Mouse (Mus musculus) T-helper 17 cell (primary cell): ENCODE measurements at regions not wholly inside any gene's neighbourhood (a gene's known extent, or its start where the extent isn't known, plus 50 kb on each side); places are given as distances from the start of the nearest gene placed in this dataset.

ENCODE experiments used
- in situ Hi-C, 2 experiments: fragments of 300-600 bp; cut with MboI, MseI; formaldehyde crosslinking; loops; 1 replicate in 1 of 2; 2 replicates in 1 of 2; pipeline ENCODE4 v1.15.1; 2025; ENCODE audit warnings: high pct_unique_total_duplicates in 2 of 2

DNA sequence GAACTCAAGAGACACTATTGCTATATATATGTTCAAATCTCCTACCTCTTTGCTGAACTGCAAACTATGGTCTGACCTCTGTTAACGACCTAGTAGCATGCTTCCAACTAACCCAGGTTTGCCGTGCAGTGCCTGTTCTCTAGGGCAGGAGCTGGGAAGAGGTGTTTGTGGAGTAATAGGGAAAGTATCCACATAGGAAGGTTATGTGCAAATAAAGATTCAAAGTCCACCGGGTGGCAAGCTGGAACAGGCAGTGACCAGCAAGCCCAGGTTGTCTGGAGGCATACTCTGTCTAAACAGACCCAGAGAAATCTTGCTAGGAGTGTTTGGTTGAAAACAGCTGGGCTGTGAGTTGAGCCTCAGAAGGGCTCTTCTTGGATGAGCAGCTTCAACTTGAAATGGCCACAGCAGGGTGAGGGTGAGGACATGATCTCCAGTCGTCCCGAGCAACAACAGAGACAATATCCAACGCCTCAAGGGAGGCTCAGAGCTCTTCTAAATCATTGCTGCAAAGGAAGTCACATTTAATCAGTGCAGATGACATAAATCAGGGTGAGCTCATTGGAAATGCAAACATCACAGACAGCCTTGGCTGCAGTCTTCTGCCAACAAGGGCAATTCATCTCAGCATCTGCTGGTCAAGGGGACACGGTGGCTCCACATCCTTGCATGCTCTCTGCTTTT is 846.7 kb downstream of the Synb start:
- in situ Hi-C loops = no loop called here

DNA sequence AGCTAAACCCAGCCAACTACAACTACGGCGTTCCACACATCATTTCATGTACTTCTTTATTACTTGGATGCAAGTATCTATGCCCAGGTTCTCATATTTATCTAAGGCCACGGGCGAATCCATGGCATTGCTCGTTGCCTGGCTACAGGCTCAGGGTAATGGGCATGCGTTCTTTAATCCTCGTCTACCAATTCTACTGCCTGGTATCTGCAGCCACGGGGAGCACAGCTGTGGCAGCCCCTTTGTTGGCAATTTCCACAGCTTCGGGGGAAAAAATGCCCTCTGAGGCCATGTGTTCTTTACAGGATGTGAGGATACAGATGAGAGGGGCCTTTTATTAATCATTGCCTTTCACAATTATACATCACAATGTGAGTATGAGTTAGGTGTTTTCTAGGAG is 860.8 kb downstream of the Synb start:
- in situ Hi-C loops = no loop called here

DNA sequence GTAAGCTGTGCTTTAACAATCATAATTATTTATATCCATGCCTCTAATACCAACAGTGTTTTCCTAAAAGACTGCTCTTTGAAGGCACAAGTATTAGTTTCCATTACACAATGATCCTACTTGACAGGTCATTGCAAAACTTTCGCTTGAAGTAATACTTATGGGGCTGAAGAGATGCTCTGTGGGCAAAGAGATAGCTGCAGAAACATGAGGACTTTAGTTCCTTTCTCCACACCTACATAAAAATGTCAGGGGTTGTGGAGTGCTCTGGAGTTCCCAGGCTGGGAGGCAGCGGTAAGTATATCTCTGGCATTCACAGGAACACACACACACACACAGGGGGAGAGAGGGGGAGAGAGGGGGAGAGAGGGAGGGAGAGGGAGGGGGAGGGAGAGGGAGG is 862.0 kb downstream of the Synb start:
- in situ Hi-C loops = no loop called here

DNA sequence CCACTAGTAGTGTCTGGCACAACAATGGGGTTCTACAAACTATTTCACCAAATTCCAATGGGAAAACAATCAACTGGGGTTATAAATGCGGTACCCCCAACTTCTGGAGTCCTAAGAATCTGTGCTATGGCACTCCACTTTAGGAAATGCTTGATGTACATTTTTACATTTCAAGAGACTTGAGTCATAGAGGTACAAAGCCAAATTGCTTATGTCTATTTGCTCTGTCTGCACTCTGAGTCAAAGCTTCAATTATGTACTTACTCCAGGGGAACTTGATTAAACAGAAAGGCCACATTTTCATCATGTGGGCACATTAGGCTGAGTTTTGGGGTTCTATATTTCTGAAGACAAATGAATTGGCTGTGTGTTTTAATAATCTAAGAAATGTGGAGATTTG is 866.9 kb downstream of the Synb start:
- in situ Hi-C loops = no loop called here

DNA sequence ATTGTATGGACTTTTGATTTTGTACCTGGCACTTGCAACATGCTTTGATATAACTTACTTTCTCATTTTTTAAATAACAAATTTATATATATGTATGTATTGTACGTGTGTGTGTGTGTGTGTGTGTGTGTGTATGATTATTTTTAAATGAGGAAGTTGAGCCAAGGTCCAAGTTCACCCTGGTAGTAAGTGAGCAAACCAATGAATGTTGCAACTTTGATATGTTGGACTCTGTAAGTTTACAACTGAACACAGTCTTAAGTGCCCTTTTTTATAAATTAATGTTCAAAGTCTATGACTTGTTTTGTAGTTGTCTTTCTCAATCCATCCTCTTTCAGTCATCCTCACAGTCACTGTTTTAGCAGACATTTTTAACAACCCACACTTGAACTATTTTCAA is 901.7 kb downstream of the Synb start:
- in situ Hi-C loops = no loop called here

DNA sequence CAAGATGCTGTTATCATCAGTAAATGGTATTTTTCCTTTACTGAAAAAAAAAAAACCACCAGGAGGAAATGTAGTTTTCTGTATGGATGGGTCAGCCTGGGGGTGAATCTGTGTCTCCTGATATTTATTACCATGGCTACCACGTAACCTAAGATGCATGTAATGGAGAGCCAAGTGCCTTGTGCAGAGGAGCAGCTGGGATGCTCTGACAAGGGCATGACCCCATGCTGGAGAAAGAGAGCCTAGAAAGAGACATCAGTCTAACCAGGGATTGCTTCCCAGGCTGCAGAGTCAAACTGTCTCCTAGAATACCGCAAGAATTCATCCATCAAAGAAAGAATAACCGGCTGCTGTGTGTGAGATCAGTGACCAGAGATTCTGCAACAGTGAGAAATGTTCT is 902.2 kb downstream of the Synb start:
- in situ Hi-C loops = no loop called here

DNA sequence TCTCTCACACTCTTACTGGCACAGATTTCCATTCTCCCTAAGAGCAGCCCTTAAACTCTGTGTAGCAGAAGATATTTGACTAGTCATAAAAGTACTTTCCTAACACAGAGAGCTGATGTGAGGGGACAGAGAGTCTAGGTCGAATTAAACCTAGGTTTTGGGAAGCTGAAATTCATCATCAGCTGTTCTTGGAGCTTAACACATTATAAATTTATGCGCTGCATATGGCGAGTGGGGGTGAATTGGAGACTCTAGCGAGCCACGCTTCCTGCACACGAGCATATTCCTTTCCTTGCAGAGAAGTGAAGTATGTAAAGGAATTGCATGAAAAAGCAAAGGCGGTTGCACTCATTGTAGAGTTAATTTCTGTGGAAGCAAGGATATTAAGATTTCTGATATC is 912.4 kb downstream of the Synb start:
- in situ Hi-C loops = no loop called here

DNA sequence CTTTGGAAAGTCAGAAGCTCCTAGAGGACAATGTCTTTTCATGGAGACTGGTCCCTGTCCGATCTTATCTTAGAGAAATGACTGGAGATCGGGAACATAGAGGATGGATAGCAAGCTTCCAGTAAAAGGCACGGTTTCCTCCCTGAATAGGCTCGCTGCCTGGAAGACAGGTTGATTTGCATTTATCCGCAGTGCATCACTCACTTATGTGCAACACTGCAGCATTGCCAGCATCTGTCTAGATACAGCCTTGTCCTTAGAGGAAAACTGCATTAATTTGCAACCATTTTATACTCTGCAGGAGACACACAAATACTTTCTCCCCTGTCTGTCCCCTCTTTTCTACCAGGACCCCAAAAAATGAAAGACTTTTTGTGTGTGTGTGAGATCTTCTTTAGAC is 926.4 kb downstream of the Synb start:
- in situ Hi-C loops = no loop called here

DNA sequence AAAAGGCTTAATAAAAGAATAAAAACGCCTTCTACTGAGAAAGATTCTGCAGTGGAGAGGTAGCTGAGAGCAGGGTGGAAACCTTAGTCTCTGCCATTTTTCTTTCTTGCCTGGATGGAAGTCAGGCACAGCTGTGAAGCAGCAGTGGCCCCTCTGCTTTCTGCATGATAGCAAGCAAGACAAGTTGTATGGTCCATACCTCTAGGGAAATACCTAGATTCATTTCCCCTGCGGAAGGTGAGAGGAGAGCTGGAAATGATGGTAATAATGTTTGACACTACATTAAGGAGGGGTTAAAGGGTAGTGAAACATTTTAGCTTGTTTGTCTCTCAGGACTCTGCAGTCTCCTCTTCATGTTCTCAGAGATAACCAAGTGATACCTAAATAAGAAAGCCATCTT is 930.2 kb downstream of the Synb start:
- in situ Hi-C loops = no loop called here

DNA sequence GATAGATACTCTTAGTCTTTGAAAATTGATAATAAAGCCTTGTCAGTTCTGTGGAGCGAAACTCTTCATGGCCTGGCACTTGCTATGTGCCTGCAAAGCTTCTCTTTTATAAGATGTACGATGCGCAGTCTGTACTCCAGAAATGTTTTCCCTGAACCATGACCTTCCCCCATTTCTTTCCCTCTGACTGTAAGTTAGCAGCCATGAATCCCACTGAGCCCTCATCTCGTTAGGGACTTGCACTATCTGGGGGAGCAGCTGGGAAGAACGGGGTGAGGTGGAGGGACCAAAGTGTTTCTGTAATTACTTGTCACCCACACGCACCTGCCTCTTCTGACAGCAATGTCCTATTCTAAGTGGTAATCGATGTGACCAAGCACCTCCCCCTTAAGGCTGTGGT is 932.1 kb downstream of the Synb start:
- in situ Hi-C loops = no loop called here

DNA sequence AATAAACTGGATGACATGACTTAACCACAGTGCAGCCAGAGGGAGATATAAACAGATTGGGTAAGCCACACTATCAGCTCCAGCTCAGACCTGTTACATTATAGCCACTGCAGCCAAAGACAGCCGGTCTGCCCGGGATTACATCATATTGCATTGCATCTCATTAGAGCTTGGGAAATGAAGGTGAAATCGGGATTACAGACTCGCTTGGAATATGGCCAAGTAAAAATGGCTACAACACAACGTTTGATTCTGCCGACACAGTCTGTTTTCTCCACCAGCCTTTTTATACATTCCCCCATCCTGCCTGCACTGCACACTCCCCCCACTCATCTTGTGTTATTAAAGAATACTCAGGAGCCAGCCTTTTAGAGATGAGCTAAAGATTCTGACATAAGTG is 932.6 kb downstream of the Synb start:
- in situ Hi-C loops = no loop called here

DNA sequence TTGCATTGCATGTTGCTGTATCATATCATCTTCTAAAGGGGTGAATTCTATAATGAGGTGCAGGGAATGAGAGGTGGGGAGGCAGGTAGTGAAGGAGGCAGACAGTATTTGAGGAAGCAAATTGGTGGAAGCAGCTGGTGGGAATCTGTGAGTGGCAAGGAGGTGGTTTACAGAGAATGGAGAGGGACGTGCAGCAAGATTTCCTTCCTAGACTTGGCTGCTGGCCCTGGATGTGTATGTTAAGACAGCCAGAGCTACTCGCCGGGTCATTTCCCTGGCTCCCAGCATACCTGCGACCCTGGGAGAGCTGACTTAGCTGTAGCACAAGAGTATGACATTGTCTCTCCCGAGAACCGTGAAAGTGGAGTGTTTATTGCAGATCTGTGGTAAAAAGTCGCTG is 937.7 kb downstream of the Synb start:
- in situ Hi-C loops = no loop called here

DNA sequence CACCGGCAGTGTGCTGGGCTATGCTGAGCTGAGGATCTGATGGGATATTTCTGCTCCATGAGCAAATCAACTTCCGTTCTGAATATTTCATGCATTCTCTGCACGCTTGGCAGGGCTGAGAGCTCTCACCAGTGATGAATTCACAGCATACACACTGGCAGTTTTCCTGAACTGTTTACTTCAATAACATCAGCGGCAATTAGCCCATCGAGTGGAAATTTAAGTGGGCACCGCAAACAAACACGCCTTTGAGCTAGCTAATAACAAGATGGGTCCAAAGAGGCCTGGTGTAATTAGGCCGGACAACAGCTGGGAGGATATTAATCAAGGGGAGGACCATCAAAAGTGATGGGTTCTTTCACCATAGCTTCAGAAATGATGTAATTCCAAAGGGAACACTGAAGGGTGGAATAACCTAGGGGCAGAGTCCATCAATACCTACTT is 938.6 kb downstream of the Synb start:
- in situ Hi-C loops = no loop called here

DNA sequence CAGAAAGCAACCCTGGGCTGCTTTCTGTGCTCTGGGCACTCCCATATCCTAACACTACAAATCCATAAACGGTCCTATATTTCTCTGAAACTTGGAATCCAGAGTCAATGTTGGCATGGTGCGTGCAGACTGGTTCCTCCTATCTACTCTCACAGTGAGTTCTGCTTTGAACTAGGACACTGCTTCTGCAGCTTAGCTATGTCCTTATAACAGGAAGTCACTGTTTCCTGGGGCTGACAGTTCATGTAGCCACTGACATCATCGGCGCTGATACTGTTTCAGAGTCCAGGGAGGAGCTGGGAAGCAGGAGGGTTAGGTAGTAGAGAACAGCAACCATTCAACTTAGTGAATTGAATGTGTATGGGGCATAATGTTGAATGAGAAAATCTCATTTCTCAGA is 948.6 kb downstream of the Synb start:
- in situ Hi-C loops = loop anchor here in 1 of 2 experiments (10.0 kb wide), 1 partner anchor 1231 kb away; no protein-coding TSS in a partner anchor

DNA sequence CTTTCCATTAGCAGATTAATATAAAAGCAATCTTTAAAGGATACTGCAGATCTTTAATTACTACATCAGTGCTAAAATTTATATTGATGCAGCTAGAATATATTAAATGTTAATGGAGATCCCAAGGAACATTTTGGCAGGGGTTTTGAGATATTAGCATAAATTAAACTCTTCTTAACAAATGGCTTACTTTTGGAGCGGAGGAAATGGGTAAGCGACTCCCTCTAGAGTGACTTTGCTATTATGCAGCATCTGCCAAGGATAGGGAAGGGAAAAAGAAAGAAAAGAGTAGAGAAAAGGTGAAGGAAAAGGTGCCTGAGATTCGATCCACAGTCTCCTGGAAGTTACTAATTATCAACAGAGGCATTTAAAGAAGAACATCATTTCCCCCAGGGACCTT is 949.4 kb downstream of the Synb start:
- in situ Hi-C loops = loop anchor here in 1 of 2 experiments (10.0 kb wide), 1 partner anchor 1230 kb away; no protein-coding TSS in a partner anchor

DNA sequence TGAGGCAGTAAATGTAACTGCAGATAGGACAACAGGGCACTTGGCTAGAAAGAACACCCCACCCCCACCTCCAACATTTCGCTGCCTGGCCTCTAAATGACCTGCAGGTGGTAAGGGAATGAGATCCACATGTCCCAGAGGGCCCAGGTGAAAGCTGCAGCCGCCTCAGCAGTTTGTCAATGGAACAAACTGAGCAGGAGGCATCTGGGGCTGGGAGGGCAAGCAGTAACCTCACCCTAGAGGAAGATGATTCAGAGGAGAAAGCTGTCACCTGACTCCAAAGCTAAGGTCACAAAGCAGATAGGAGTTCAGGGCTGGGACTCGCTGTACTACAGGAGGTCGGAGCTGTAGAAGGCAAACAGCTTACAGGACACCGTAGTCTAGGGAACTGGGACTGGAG is 955.7 kb downstream of the Synb start:
- in situ Hi-C loops = no loop called here

DNA sequence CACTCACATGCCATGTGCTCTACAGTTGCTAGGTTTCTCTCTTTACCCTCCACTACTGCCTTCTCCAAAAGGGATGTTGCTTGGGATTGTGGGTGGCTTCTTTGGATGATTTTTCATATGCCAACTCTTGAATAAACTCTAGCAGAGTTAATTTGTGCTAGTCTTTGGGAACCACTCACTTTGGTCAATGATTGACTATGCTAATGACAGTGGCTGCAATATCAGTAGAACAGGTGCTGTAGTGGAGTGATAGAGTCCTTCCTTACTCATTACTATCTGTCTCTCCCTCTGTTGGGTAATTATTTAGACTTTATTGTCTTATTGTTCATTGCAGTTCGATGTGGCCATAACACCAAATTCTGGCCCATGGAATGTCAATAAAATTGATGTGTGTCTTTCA is 969.0 kb downstream of the Synb start:
- in situ Hi-C loops = no loop called here

DNA sequence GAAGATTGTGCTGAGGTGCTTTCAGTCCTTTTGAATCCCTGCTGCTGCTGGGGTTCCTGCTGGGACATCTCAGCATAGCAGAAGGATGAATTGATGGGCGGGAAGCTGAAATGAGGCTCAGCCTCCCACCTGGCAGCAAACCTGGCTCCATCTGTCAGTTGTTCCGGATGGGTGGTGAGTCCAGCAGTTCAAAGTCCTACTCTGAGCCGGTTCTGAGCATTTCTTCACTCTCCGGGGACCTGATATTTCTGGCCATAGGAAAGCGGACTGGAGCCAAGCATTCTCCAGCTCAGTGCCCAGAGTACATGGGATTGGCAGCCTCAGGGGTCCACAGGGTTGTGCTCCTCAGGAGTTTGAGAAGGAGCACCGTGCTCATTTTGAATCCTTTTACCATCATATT is 971.1 kb downstream of the Synb start:
- in situ Hi-C loops = no loop called here

DNA sequence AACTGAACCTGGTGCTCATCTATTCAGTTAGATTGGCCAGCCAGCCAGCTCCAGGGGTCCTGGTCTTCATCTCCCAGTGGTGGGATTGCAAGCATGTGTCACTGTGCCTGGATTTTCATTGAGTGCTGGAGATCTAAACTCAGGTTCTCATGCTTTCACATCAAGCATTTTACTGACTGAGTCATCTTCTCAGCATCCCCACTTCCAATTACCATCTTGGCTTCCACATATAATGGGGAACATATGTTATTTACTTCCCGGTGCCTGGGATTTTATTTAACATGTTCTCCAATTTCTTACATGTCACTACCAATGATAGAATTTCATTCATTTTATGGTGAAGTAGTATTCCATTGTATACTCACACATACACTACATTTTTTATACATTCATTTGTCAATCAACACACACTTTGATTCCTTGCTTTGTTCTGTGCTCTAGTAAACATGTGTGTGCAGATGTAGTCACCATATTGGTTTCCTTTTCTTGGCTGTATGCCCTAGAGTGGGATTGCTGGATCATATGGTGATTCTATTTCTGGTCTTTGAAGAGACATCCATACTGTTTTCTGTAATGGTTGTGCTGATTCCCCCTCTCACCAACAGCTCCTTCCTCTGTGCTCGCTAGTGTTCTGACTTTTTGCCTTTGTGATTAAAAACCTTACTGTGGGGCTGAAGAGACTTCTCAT is 986.0 kb downstream of the Synb start:
- in situ Hi-C loops = no loop called here

DNA sequence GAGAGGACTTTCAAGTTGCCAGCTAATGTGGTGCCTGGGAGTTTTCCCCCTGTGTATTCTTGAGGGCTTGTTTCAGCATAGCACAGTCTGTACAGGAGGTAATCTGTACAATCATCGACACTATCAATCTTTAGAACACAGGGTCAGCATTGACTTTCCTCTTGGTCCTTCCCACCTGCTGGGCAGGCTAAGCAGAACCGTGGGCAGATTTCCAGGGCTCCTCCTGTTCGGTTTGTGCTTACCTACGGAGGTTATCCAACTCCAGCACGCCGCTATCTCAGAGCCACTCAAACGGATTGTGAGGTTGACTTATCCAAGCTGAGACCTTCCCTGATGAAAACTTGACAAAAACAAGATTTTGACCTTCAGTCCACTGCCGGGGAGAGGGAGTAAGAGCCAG is 988.9 kb downstream of the Synb start:
- in situ Hi-C loops = no loop called here

DNA sequence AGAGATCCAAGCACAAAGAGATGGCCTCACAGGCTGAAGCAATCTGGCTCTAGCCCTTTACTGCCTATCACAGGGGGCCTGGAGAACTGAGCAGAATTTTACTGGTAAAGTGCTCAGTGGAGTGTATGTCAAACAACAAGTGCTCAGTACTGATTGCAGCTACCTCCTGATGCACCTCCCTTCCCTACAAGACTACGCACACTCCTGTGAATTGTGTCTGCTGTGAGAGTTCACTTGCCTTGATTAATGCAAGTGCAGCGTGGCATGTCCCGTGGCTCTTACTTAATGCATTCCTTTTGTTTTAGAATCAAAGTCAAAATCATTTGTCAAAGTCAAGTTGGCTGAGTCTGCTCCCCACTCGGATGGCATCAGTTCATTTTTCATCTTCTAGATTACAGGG is 992.4 kb downstream of the Synb start:
- in situ Hi-C loops = no loop called here

DNA sequence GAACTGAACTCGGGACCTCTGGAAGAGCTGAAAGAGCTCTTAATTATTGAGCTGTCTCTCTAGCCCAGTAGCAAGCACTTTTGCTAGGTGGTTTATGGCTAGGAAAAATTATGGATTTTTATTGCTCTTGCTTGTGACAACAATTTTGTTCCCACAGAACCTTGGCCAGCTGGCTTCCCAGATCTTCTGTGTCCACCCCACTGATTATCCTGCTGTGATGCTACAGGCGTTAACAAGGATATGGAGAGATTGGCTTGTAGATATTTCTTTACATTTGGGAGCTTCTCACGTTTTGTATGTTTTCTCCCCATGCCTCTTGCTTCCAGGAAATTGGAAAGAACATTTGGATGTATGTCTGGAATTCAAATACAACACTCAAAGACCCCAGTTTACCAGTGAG is 1008.6 kb downstream of the Synb start:
- in situ Hi-C loops = no loop called here

DNA sequence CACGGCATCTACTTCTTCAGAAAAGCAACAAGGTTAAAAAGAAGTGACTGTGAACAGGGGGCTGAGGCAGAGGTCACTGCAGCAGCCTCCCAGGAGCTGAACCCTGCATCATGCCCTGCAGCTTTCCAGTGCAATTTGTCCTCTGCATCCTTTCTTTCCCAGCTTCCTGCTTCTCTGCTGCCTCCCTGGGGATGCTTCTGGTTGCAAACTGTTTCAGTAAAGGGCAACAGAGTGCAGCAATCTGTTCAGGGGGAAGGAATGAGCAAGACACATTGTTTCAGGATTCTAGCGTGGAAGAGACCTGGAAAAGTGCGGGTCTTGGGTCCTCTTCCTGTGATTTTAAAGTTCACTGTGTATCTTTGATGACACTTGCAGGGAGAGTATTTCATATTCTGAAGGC is 1032.7 kb downstream of the Synb start:
- in situ Hi-C loops = no loop called here
